Mouse (Mus musculus): ENCODE measurements around the gene Mpc1. TPM values are rescaled to one million over a fixed set of nuclear protein-coding genes. Genes with fewer than 3 reads are reported as not detected.
"Not testable (repeated sequence)": the region's sequence is repeated elsewhere in the genome, so short reads cannot be mapped to it uniquely, and the experiment has no call there.

The Mpc1 gene
- polyA plus RNA-seq, 1 experiment from 2014 or later: 263 TPM

- Histone ChIP-seq H3K4me3 (no peak overlapping the region), H3K27ac (no peak overlapping the region), H3K9ac (no peak overlapping the region), H3K4me1 (no peaks in the 10 kb centered on the region), H3K4me2 (no peak overlapping the region), H3K36me3 (replicated peaks) (no peaks in the 10 kb centered on the region), H3K27me3 (replicated peaks) (no peaks in the 10 kb centered on the region), H3K9me3 (no peaks in the 10 kb centered on the region)
- ATAC-seq (replicated peaks): no peak
Measured at GRCm38 (mm10) chr17:8254268-8254667, 28.4 kb upstream of the Mpc1 start.

DNA sequence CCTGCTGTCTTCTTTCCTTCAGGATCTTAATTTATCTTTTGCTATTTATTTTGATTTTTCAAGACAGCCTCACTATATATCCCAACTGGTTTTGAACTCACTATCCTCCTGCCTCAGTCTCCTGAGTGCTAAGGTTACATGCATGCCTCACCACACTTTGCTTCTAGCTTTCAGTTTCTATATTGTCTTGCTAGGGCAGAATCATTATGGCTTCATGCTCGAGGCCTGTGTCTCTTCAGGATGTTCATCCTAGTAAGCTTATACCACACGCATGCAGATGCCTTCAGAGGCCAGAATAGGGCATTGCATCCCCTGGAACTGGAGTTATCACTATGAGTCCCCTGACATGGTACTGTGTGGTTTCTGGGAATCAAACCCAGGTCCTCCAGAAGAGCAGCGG is 27.8 kb upstream of the Mpc1 start:
- Histone ChIP-seq H3K27ac (no peak overlapping the region), H3K9ac (no peak overlapping the region), H3K36me3 (replicated peaks) (no peaks in the 10 kb centered on the region), H3K4me3 (no peak overlapping the region), H3K9me3 (no peaks in the 10 kb centered on the region), H3K4me1 (no peaks in the 10 kb centered on the region), H3K27me3 (replicated peaks) (no peaks in the 10 kb centered on the region), H3K4me2 (no peak overlapping the region)
- ATAC-seq (replicated peaks): no peak
- WGBS: 70% methylated on average over 3 of the region's 3 CpGs

- Histone ChIP-seq H3K4me3 (no peak overlapping the region), H3K27me3 (replicated peaks) (no peaks in the 10 kb centered on the region), H3K4me2 (no peak overlapping the region), H3K27ac (no peak overlapping the region), H3K9ac (no peak overlapping the region), H3K36me3 (replicated peaks) (no peaks in the 10 kb centered on the region), H3K9me3 (no peaks in the 10 kb centered on the region), H3K4me1 (no peaks in the 10 kb centered on the region)
- WGBS: 86% methylated on average over 6 of the region's 6 CpGs
- no peak for ATAC-seq (replicated peaks)
Measured at GRCm38 (mm10) chr17:8255583-8255982, 27.1 kb upstream of the Mpc1 start.

GRCm38 (mm10) chr17:8256982-8257381 is 25.7 kb upstream of the Mpc1 start:
- no peak overlapping the region for H3K4me3 ChIP-seq
- H3K4me1 ChIP-seq: no peaks in the 10 kb centered on the region
- WGBS: 80% methylated on average over 8 of the region's 8 CpGs
- no peak overlapping the region for H3K9ac ChIP-seq
- H3K27me3 ChIP-seq (replicated peaks): no peaks in the 10 kb centered on the region
- H3K9me3 ChIP-seq: no peaks in the 10 kb centered on the region
- no peak overlapping the region for H3K27ac ChIP-seq
- ATAC-seq (replicated peaks): no peak
- H3K36me3 ChIP-seq (replicated peaks): no peaks in the 10 kb centered on the region
- no peak overlapping the region for H3K4me2 ChIP-seq

DNA sequence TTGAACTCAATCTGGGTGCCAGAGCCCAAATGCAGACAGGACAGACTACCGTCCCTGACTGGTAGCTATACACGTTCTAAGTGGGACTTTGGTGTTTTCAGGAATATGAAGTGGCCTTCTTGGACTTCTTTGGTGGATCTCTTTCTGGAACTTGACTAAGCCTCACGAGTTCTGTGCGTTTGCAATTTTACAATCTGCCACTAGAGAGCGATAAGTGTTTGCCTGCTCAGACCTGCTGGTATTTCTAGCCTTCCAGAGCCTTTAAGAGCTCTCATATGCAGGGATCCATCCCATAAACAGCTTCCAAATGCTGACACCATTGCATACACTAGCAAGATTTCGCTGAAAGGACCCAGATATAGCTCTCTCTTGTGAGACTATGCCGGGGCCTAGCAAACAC is 18.1 kb upstream of the Mpc1 start:
- H3K9me3 ChIP-seq; H3K36me3 ChIP-seq (replicated peaks); H3K4me2 ChIP-seq; H3K4me1 ChIP-seq; ATAC-seq (replicated peaks); H3K9ac ChIP-seq; H3K4me3 ChIP-seq; H3K27me3 ChIP-seq (replicated peaks); H3K27ac ChIP-seq: not testable (repeated sequence)
- WGBS: 11% methylated on average over 7 of the region's 7 CpGs

GRCm38 (mm10) chr17:8272054-8272749 is 10.5 kb upstream of the Mpc1 start:
- H3K36me3 ChIP-seq (replicated peaks): no peaks in the 10 kb centered on the region
- H3K4me1 ChIP-seq: no peaks in the 10 kb centered on the region
- H3K27ac ChIP-seq: no peak overlapping the region
- 52% methylated on average over 6 of the region's 6 CpGs for WGBS
- no peak for ATAC-seq (replicated peaks)
- H3K9me3 ChIP-seq: no peaks in the 10 kb centered on the region
- no peak overlapping the region for H3K4me3 ChIP-seq
- no peak overlapping the region for H3K9ac ChIP-seq
- H3K27me3 ChIP-seq (replicated peaks): no peaks in the 10 kb centered on the region
- no peak overlapping the region for H3K4me2 ChIP-seq

DNA sequence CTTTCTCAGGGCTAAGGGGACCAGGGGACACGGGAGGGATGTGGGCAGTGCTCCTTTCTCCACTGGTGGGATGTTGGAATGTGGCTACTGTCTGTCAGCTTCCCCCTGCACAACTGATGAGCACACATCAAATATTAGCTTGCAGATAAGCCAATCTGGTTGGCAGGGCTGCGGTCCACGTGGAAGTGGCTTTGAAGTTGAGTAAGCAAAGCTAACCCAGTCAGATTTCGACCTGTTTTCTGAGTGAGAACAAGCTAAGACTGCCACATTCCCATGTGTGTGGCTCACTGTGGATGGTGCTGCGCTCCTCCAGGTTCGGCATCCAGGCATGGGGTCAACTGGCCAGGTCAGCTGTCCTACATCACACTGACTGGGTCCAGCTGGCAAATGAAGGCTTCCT is 9.8 kb upstream of the Mpc1 start:
- 73% methylated on average over 6 of the region's 6 CpGs for WGBS
- Histone ChIP-seq H3K4me2 (no peak overlapping the region), H3K9me3 (no peaks in the 10 kb centered on the region), H3K27me3 (replicated peaks) (no peaks in the 10 kb centered on the region), H3K36me3 (replicated peaks) (no peaks in the 10 kb centered on the region), H3K4me1 (no peaks in the 10 kb centered on the region), H3K4me3 (no peak overlapping the region), H3K27ac (no peak overlapping the region), H3K9ac (no peak overlapping the region)
- no peak for ATAC-seq (replicated peaks)

DNA sequence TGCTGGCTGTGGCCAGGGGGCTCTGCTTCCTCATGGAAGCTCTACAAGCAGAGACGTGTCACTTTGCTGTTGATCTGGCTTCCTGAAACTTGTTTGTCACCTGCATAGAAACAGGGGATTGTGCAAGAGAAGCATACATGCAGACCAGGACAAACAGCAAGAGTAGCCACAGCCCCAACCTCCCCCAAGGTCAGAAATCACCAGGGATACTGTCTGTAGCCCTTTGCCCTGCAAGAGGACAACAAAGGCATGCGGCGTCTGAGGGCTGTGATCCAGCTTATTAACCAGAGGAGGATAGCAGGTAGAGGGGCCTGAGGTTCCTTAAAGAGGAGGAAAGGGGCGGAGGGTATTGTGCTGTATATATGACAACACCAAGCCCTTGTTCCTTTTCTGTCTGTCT is 6.6 kb upstream of the Mpc1 start:
- no peak for ATAC-seq (replicated peaks)
- H3K4me2 ChIP-seq: no peak overlapping the region
- no peak overlapping the region for H3K4me3 ChIP-seq
- 76% methylated on average over 4 of the region's 4 CpGs for WGBS
- H3K36me3 ChIP-seq (replicated peaks): no peaks in the 10 kb centered on the region
- no peaks in the 10 kb centered on the region for H3K9me3 ChIP-seq
- no peaks in the 10 kb centered on the region for H3K4me1 ChIP-seq
- no peak overlapping the region for H3K27ac ChIP-seq
- H3K27me3 ChIP-seq (replicated peaks): no peaks in the 10 kb centered on the region
- no peak overlapping the region for H3K9ac ChIP-seq

- no peaks in the 10 kb centered on the region for H3K27me3 ChIP-seq (replicated peaks)
- no peak overlapping the region for H3K9ac ChIP-seq
- H3K4me2 ChIP-seq: no peak overlapping the region
- no peak overlapping the region for H3K4me3 ChIP-seq
- H3K4me1 ChIP-seq: no peaks in the 10 kb centered on the region
- ATAC-seq (replicated peaks): no peak
- WGBS: 82% methylated on average over 7 of the region's 7 CpGs
- no peaks in the 10 kb centered on the region for H3K36me3 ChIP-seq (replicated peaks)
- H3K27ac ChIP-seq: no peak overlapping the region
- H3K9me3 ChIP-seq: no peaks in the 10 kb centered on the region
Measured at GRCm38 (mm10) chr17:8276680-8277079, 6.0 kb upstream of the Mpc1 start.

- 69% methylated on average over 3 of the region's 3 CpGs for WGBS
- H3K36me3 ChIP-seq (replicated peaks): no peaks in the 10 kb centered on the region
Measured at GRCm38 (mm10) chr17:8277266-8277665, 5.4 kb upstream of the Mpc1 start.

GRCm38 (mm10) chr17:8278356-8278755 is 4.3 kb upstream of the Mpc1 start:
- Histone ChIP-seq H3K36me3 (replicated peaks) (no peaks in the 10 kb centered on the region), H3K27me3 (replicated peaks) (no peaks in the 10 kb centered on the region), H3K4me2 (no peak overlapping the region), H3K9me3 (no peaks in the 10 kb centered on the region), H3K9ac (no peak overlapping the region), H3K27ac (no peak overlapping the region), H3K4me1 (peaks cover 6% of the 10 kb centered on the region), H3K4me3 (no peak overlapping the region)
- no peak for ATAC-seq (replicated peaks)
- 77% methylated on average over 3 of the region's 3 CpGs for WGBS

More at GRCm38 (mm10) chr17:8277266-8277665, 5.4 kb upstream of the Mpc1 start:
- no peaks in the 10 kb centered on the region for H3K9me3 ChIP-seq
- no peak overlapping the region for H3K9ac ChIP-seq
- no peak overlapping the region for H3K4me2 ChIP-seq
- H3K4me1 ChIP-seq: no peaks in the 10 kb centered on the region; the same call in 1 of the 2 replicates
- no peak overlapping the region for H3K27ac ChIP-seq
- no peak overlapping the region for H3K4me3 ChIP-seq
- ATAC-seq (replicated peaks): no peak
- no peaks in the 10 kb centered on the region for H3K27me3 ChIP-seq (replicated peaks)

GRCm38 (mm10) chr17:8283526-8284253 is 986 bp downstream of the Mpc1 start:
- peak overlapping the region; percentile 92 for H3K27ac ChIP-seq
- ATAC-seq (replicated peaks): peak; percentile 99
- under 1% methylated on average over 77 of the region's 77 CpGs for WGBS
- no peaks in the 10 kb centered on the region for H3K27me3 ChIP-seq (replicated peaks)
- H3K4me3 ChIP-seq: peak overlapping the region; percentile 93
- no peaks in the 10 kb centered on the region for H3K9me3 ChIP-seq
- H3K4me2 ChIP-seq: peak overlapping the region; percentile 92
- no peaks in the 10 kb centered on the region for H3K36me3 ChIP-seq (replicated peaks)
- H3K9ac ChIP-seq: peak overlapping the region; percentile 77
- peaks cover 22% of the 10 kb centered on the region for H3K4me1 ChIP-seq

GRCm38 (mm10) chr17:8284254-8284661 is 1.6 kb downstream of the Mpc1 start:
- H3K27me3 ChIP-seq (replicated peaks): no peaks in the 10 kb centered on the region
- no peaks in the 10 kb centered on the region; the same call in 1 of the 2 replicates for H3K36me3 ChIP-seq (replicated peaks)
- H3K4me2 ChIP-seq: peak overlapping the region; percentile 92
- H3K4me1 ChIP-seq: peaks cover 22% of the 10 kb centered on the region
- H3K9ac ChIP-seq: peak overlapping the region; percentile 77
- peak overlapping the region; percentile 93 for H3K4me3 ChIP-seq
- WGBS: under 1% methylated on average over 32 of the region's 32 CpGs
- H3K27ac ChIP-seq: peak overlapping the region; percentile 92
- ATAC-seq (replicated peaks): peak; percentile 44
- H3K9me3 ChIP-seq: no peaks in the 10 kb centered on the region
